ENCODE assay signal across 10 mouse cellular contexts in the genomic region with DNA sequence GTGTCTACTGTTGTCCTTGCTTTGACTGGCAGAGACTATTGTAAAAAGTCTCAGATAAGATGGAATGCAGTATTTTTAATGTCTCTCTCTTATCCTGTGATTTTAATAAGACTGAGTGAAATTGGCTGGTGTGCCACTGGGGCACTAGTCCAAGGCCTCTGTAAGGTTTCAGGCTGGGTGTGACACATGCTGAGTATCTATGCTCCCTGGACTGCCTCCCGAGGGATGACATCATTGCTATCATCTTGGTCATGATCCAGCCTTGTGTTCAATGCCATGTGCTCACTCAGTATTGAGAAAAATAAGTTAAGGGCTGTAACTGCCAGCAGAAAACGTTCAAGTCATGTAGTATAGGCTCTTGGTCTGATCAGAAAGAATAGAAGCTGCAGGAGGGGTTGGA. TPM values are rescaled to one million over a fixed set of nuclear protein-coding genes. Genes with fewer than 3 reads are reported as not detected.
DNase-seq lines count a peak whose midpoint lies in the region; ATAC-seq and TF ChIP-seq lines count a peak whose summit lies in the region.
"Had no signal": no experiment of that assay in that cellular context is flagged by ENCODE, and none has a peak within 500 bp of the region (broad histone marks: within the 10 kb centered on the region; RNA-seq: fewer than 3 reads in every experiment).

No protein-coding gene starts in this region.

- no peak for TF ChIP-seq POLR2A in heart, adult 2 months (IDR thresholded peaks at IDR 0.05; ENCODE audit: insufficient read depth, low read depth, low read length)

- H3K4me3 ChIP-seq in heart, adult 2 months: no peak overlapping the region
- no peak overlapping the region for H3K4me3 ChIP-seq in heart, embryonic 11.5 days (ENCODE audit: low read depth, low read length)
- H3K4me3 ChIP-seq: liver, embryonic 15.5 days had no signal

- no peak overlapping the region for H3K4me2 ChIP-seq in heart, embryonic 11.5 days
- H3K4me2 ChIP-seq: liver, embryonic 15.5 days had no signal

- no peaks in the 10 kb centered on the region for H3K9me3 ChIP-seq in heart, embryonic 11.5 days (replicated peaks; ENCODE audit: control insufficient read depth, low read length)
- H3K9me3 ChIP-seq: liver, embryonic 15.5 days had no signal

- TF ChIP-seq CTCF in heart, adult 2 months (IDR thresholded peaks at IDR 0.05): 0 out of 2 replicates have a peak, but pooled peaks have one; percentile 12

- H3K4me1 ChIP-seq in heart, adult 2 months (ENCODE audit: control insufficient read depth, insufficient read depth, low read length): peaks cover 3% of the 10 kb centered on the region
- H3K4me1 ChIP-seq in heart, embryonic 11.5 days (ENCODE audit: control insufficient read depth, insufficient read depth, low read length): no peaks in the 10 kb centered on the region
- H3K4me1 ChIP-seq: liver, embryonic 15.5 days had no signal

- DNase-seq in heart, adult 2 months: peak; percentile 74 to 84
- peak; percentile 91 for DNase-seq in adrenal gland, adult 2 months
- DNase-seq in gastrocnemius, adult 8-10 months (ENCODE audit: low spot score in 2 of 2): peak; percentile 68 to 74
- peak; percentile 37 to 64 for DNase-seq in layer of hippocampus, postnatal 10 days (ENCODE audit: low spot score in 2 of 2)
- DNase-seq in telencephalon, adult 2 months (ENCODE audit: low read depth, low spot score): peak; percentile 63
- DNase-seq in spleen, adult 18-20 months: no peak
- DNase-seq in natural killer cell, adult 2 months (ENCODE audit: low spot score in 2 of 2): no peak

- H3K9ac ChIP-seq in heart, adult 2 months (ENCODE audit: low read depth, low read length): no peak overlapping the region
- H3K9ac ChIP-seq in heart, embryonic 11.5 days (ENCODE audit: low read depth, low read length): no peak overlapping the region
- H3K9ac ChIP-seq: liver, embryonic 15.5 days had no signal

- H3K27me3 ChIP-seq in heart, adult 2 months (ENCODE audit: control insufficient read depth, insufficient read depth, low read length): no peaks in the 10 kb centered on the region
- no peaks in the 10 kb centered on the region for H3K27me3 ChIP-seq in heart, embryonic 11.5 days (ENCODE audit: control insufficient read depth, insufficient read depth, low read length)
- H3K27me3 ChIP-seq: liver, embryonic 15.5 days had no signal

- ATAC-seq in heart, embryonic 11.5 days (replicated peaks; ENCODE audit: insufficient number of reproducible peaks, low FRiP score, low TSS enrichment): no peak

- WGBS in heart, adult 2 months: 12% methylated on average over 2 of the region's 2 CpGs
- WGBS in heart, embryonic 11.5 days (ENCODE audit: insufficient replicate concordance): 50% methylated on average over 2 of the region's 2 CpGs

- H3K36me3 ChIP-seq in heart, adult 2 months (ENCODE audit: control insufficient read depth, insufficient read depth, low read length): peaks cover 23% of the 10 kb centered on the region
- peaks cover 2% of the 10 kb centered on the region; the same call in 1 of the 2 replicates for H3K36me3 ChIP-seq in heart, embryonic 11.5 days (ENCODE audit: control insufficient read depth, insufficient read depth, low read length)
- H3K36me3 ChIP-seq: G1E; liver, embryonic 15.5 days had no signal

- intact Hi-C loops in heart, adult 2 months (cut with DNase I): no loop called here

- H3K79me2 ChIP-seq in heart, adult 2 months (replicated peaks; ENCODE audit: control insufficient read depth, insufficient read depth, low read length): no peaks in the 10 kb centered on the region

- H3K27ac ChIP-seq in heart, adult 2 months: peak overlapping the region; percentile 57
- H3K27ac ChIP-seq in heart, embryonic 11.5 days (ENCODE audit: low read depth, low read length): no peak overlapping the region
- H3K27ac ChIP-seq: liver, embryonic 15.5 days had no signal

- 0 out of 2 replicates have a peak, but pooled peaks have one; percentile 68 for TF ChIP-seq EP300 in heart, adult 2 months (IDR thresholded peaks at IDR 0.05; ENCODE audit: insufficient read depth, low read depth, low read length)

RNA-seq across cellular contexts. Expression of a gene that starts 38.9 kb away (rescaled TPM):
- not detected for total RNA-seq in heart, adult 2 months (2021)
- polyA plus RNA-seq in heart, adult 2 months (2012; rRNA removed): not detected in 2 replicates
- polyA plus RNA-seq in heart, embryonic 11.5 days (2014; fragmentation: Nextera tagmentation; extraction: Ambion mirVana): not detected in 2 replicates
- total RNA-seq in adrenal gland, adult 2 months (2021): not detected
- polyA plus RNA-seq in adrenal gland, adult 2 months (2012; rRNA removed): not detected in 2 replicates
- not detected for total RNA-seq in gastrocnemius, adult 8-10 months (2022)
- total RNA-seq in layer of hippocampus, postnatal 10 days (2021): not detected
- total RNA-seq: G1E had no signal
- polyA plus RNA-seq: G1E; liver, embryonic 15.5 days had no signal

Comparison
In these comparisons a context has a peak if more than half of its experiments do, and no peak if none do; other contexts are left out.
1. DNase-seq: peak in heart, adult 2 months (2 of 2), adrenal gland, adult 2 months (single experiment), gastrocnemius, adult 8-10 months (2 of 2), layer of hippocampus, postnatal 10 days (2 of 2) and telencephalon, adult 2 months (single experiment); none in spleen, adult 18-20 months (0 of 2) and natural killer cell, adult 2 months (0 of 2).